Mouse (Mus musculus): Measurements from ENCODE around the gene Pspc1.

- TF ChIP-seq ZC3H11A (IDR thresholded peaks at IDR 0.05; ENCODE audit: borderline replicate concordance, low read depth, low read length) (no peak), CHD2 (IDR thresholded peaks at IDR 0.05; ENCODE audit: low read depth, low read length) (no peak), HCFC1 (IDR thresholded peaks at IDR 0.05; ENCODE audit: borderline replicate concordance, insufficient read depth, low read length) (no peak), ZNF384 (IDR thresholded peaks at IDR 0.05; ENCODE audit: low read depth, low read length) (no peak)
These were observed 82.6 kb downstream of the Pspc1 start for GRCm38 (mm10) chr14:56695495-56695894.
